Mouse (Mus musculus) gastrocnemius, postnatal 14 days (tissue): ENCODE measurements around the gene Pacsin3. TPM values are rescaled to one million over a fixed set of nuclear protein-coding genes. Genes with fewer than 3 reads are reported as not detected.
A peak's percentile ranks its signal among the peaks of the same experiment; 100 is the strongest.

Source experiments
- DNase-seq: peaks from one replicate; pipeline ENCODE4 v3.0.0; 2021; ENCODE audit warnings: mixed read lengths
- intact Hi-C: fragments of 180-260 bp; cut with DNase I; formaldehyde crosslinking; loops from one replicate; pipeline ENCODE4 v1.15.1; 2025; ENCODE audit warnings: low total_unique reads
- total RNA-seq, 2 experiments: library from RNA; stranded (reverse); gene quantifications; 2 replicates each; pipeline ENCODE4 v1.2.3; 2021

Pacsin3 gene
- total RNA-seq, 2 experiments from 2014 or later = 282 to 292 TPM

- peak; percentile 44 for DNase-seq
- intact Hi-C loops = no loop called here
Measured at GRCm38 (mm10) chr2:91257126-91257980, 1.6 kb downstream of the Pacsin3 start.

- peak; percentile 43 for DNase-seq
- intact Hi-C loops = no loop called here
Measured at GRCm38 (mm10) chr2:91258054-91258453, 2.3 kb downstream of the Pacsin3 start.

- no peak for DNase-seq
- intact Hi-C loops = no loop called here
Measured at GRCm38 (mm10) chr2:91258830-91259229, 3.1 kb downstream of the Pacsin3 start.

GRCm38 (mm10) chr2:91259493-91259892 lies 3.7 kb downstream of the Pacsin3 start:
- DNase-seq = no peak
- intact Hi-C loops = no loop called here

GRCm38 (mm10) chr2:91263692-91264660 lies 8.2 kb downstream of the Pacsin3 start:
- DNase-seq = no peak
- intact Hi-C loops = no loop called here

GRCm38 (mm10) chr2:91264711-91265681 lies 9.2 kb downstream of the Pacsin3 start, which contains the start of gene Arfgap2:
TSS of gene Arfgap2 (plus strand) at chr2:91264974.
- intact Hi-C loops = no loop called here
- peak; percentile 98 for DNase-seq

- no peak for DNase-seq
- intact Hi-C loops = no loop called here
Measured at GRCm38 (mm10) chr2:91268042-91268441, 12.3 kb downstream of the Pacsin3 start.

GRCm38 (mm10) chr2:91268706-91269105 lies 13.0 kb downstream of the Pacsin3 start:
- intact Hi-C loops = no loop called here

GRCm38 (mm10) chr2:91269687-91270133 lies 14.0 kb downstream of the Pacsin3 start:
- DNase-seq = peak; percentile 58
- intact Hi-C loops = no loop called here

More at GRCm38 (mm10) chr2:91268706-91269105, 13.0 kb downstream of the Pacsin3 start:
- no peak for DNase-seq

- DNase-seq = peak; percentile 44
- intact Hi-C loops = no loop called here
Measured at GRCm38 (mm10) chr2:91278749-91279371, 23.1 kb downstream of the Pacsin3 start.

GRCm38 (mm10) chr2:91279372-91279755 lies 23.6 kb downstream of the Pacsin3 start:
- intact Hi-C loops = no loop called here

GRCm38 (mm10) chr2:91281366-91281765 lies 25.6 kb downstream of the Pacsin3 start:
- intact Hi-C loops = no loop called here
- DNase-seq = no peak

More at GRCm38 (mm10) chr2:91279372-91279755, 23.6 kb downstream of the Pacsin3 start:
- no peak for DNase-seq

- no peak for DNase-seq
- intact Hi-C loops = no loop called here
Measured at GRCm38 (mm10) chr2:91283972-91284371, 28.2 kb downstream of the Pacsin3 start.

- peak; percentile 70 for DNase-seq
- intact Hi-C loops = no loop called here
Measured at GRCm38 (mm10) chr2:91284375-91285199, 28.8 kb downstream of the Pacsin3 start.

GRCm38 (mm10) chr2:91285885-91286505 lies 30.2 kb downstream of the Pacsin3 start:
- intact Hi-C loops = loop anchor here (2.0 kb wide), 1 partner anchor 197 kb away; no protein-coding TSS in a partner anchor
- DNase-seq = peak; percentile 83

GRCm38 (mm10) chr2:91287563-91287962 lies 31.8 kb downstream of the Pacsin3 start:
- no peak for DNase-seq
- intact Hi-C loops = loop anchor here (2.0 kb wide), 1 partner anchor 195 kb away; no protein-coding TSS in a partner anchor
